Mouse (Mus musculus) thymus, adult 2 months (tissue): ENCODE results near the gene Runx2. TPM values are rescaled to one million over a fixed set of nuclear protein-coding genes. Genes with fewer than 3 reads are reported as not detected.

ENCODE experiments used
- DNase-seq: peaks from one replicate; pipeline ENCODE4 v3.0.0; 2021
- H3K27ac ChIP-seq: fragments of 200-500 bp; 2 replicates; pipeline ENCODE4 v1.5.1; 2012; ENCODE audit warnings: low read length, control low read depth; ENCODE audit not compliant: control insufficient read depth, insufficient read depth
- H3K27me3 ChIP-seq: fragments of 200-500 bp; 2 replicates; pipeline ENCODE4 v1.6.1; 2012; ENCODE audit warnings: mild to moderate bottlenecking, low read length, moderate library complexity, mixed read lengths; ENCODE audit not compliant: control insufficient read depth, insufficient read depth
- H3K36me3 ChIP-seq: fragments of 200-500 bp; 2 replicates; pipeline ENCODE4 v1.6.1; 2012; ENCODE audit warnings: mild to moderate bottlenecking, low read length, moderate library complexity; ENCODE audit not compliant: control insufficient read depth, insufficient read depth
- H3K4me1 ChIP-seq: fragments of 200-500 bp; replicated peaks from 2 replicates; pipeline ENCODE4 v1.6.1; 2012; ENCODE audit warnings: low read length; ENCODE audit not compliant: control insufficient read depth, insufficient read depth
- H3K4me3 ChIP-seq: fragments of 200-500 bp; 2 replicates; pipeline ENCODE4 v1.5.1; 2012; ENCODE audit warnings: mild to moderate bottlenecking, low read length, control low read depth, moderate library complexity; ENCODE audit not compliant: control insufficient read depth, insufficient read depth
- CTCF ChIP-seq: fragments of 200-500 bp; IDR thresholded peaks from 2 replicates; pipeline ENCODE4 v1.5.1; 2012; ENCODE audit warnings: mild to moderate bottlenecking, control low read depth, low read length, moderate library complexity, borderline replicate concordance; ENCODE audit not compliant: control insufficient read depth, poor library complexity, insufficient read depth; ENCODE audit errors: extremely low read depth
- POLR2A ChIP-seq: fragments of 200-500 bp; IDR thresholded peaks from 2 replicates; pipeline ENCODE4 v1.6.1; 2012; ENCODE audit warnings: mild to moderate bottlenecking, low read length, control low read depth, moderate library complexity; ENCODE audit not compliant: control insufficient read depth, poor library complexity, insufficient read depth; ENCODE audit errors: extremely low read depth
- WGBS: fragments of 180-500 bp; shearing (Covaris S2); methylation state at CpG from one replicate; pipeline ENCODE4 v1.1.7; 2018; 5-methylcytosine and 5-hydroxymethylcytosine counted together
- polyA plus RNA-seq: library from polyadenylated mRNA; depleted of rRNA; stranded (reverse); fragments of >200 nt; gene quantifications from 2 replicates; pipeline ENCODE4 v1.2.3, GENCODE M21; 2012

Runx2 gene
- polyA plus RNA-seq, 1 experiment = 6.7 TPM

DNA sequence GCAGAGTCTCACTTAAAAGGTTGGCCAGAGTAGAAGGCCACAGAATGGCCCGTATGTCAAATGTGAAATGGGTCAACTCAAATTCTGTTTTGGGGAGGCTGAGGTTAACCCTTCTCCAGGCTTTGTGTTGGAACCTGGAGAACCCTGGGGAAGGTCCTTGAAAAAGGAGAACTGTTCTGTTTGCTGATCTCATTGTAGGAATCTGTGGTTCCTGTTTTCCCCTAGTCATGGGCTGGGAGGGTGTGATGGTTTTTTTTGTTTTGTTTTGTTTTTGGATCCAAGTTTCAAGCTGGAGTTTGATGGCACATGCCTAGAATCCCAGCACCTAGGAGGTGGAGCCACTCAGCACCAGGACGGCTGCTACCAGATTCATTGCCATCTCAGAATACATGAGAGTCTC lies 31.5 kb downstream of the Runx2 start:
- Histone ChIP-seq H3K4me3 (no peak overlapping the region), H3K27ac (no peak overlapping the region), H3K4me1 (no peaks in the 10 kb centered on the region), H3K36me3 (no peaks in the 10 kb centered on the region), H3K27me3 (no peaks in the 10 kb centered on the region)
- no peak for TF ChIP-seq POLR2A
- no peak for TF ChIP-seq CTCF
- 76% methylated on average over 2 of the region's 2 CpGs for WGBS
- no peak for DNase-seq

DNA sequence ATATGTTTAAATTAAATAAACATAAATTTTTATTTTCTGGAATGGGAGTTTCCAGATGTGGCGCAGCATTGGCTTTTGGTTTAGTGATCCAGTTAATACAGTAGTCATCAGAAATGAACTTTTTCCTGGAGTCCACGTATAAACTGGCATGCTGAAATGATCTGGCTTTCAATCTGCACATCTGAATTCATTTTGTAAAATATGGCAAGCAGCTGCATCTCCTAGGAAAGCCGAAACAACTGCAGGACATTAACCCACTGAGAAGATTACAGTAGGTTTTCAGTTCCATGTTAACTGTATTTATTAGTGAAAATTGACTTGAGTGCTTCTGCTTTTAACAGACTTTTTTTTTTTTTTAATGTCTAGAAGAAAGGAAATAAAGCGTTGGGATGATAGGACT lies 32.2 kb downstream of the Runx2 start:
- no peak overlapping the region for H3K27ac ChIP-seq
- WGBS = 87% methylated on average over 4 of the region's 4 CpGs
- H3K36me3 ChIP-seq = no peaks in the 10 kb centered on the region
- no peaks in the 10 kb centered on the region for H3K4me1 ChIP-seq
- H3K4me3 ChIP-seq = no peak overlapping the region
- H3K27me3 ChIP-seq = no peaks in the 10 kb centered on the region
- TF ChIP-seq POLR2A (no peak), CTCF (no peak)
- no peak for DNase-seq

DNA sequence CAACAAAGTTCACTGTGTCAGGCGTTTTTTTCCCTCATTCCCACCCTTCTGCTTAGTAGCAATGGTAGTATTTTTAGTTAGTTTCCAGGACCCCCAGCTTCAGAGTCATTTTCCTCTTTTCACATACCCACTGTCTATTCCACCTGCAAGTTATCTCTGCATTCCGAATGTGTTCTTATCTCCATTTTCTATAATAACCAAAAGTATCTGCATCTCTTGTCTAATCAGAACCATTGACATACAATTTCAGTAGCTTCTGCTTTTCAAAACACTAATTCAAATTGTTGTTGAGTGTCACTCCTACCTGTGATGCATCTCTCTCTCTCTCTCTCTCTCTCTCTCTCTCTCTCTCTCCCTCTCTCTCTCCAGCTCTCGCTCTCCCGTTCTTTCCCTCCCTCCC lies 34.2 kb downstream of the Runx2 start:
- no peaks in the 10 kb centered on the region for H3K36me3 ChIP-seq
- 85% methylated on average over 4 of the region's 4 CpGs for WGBS
- DNase-seq = no peak
- H3K27ac ChIP-seq = no peak overlapping the region
- no peak overlapping the region for H3K4me3 ChIP-seq
- TF ChIP-seq POLR2A = no peak
- no peak for TF ChIP-seq CTCF
- no peaks in the 10 kb centered on the region for H3K4me1 ChIP-seq
- no peaks in the 10 kb centered on the region for H3K27me3 ChIP-seq

DNA sequence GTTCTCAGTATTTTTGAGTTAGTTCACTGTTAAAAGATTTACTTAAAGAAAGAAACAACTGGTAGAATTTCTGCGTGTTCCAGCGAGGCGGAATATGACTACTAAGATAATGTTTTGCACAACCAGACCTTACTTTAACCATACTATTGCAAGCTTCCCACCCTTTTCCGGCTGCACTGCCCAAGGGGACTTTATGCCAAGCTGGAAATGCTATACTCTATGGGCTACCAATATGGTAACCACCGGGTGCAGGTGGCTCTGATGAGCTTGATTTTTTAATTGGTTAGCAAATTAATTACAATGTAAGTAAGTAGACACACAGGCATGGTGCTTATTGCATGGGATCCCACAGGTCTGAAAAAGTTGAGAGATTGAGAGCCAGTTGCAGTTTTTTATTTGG lies 36.5 kb downstream of the Runx2 start:
- DNase-seq = no peak
- no peaks in the 10 kb centered on the region for H3K4me1 ChIP-seq
- TF ChIP-seq CTCF = no peak
- no peak for TF ChIP-seq POLR2A
- no peak overlapping the region for H3K4me3 ChIP-seq
- no peaks in the 10 kb centered on the region for H3K36me3 ChIP-seq
- no peak overlapping the region for H3K27ac ChIP-seq
- no peaks in the 10 kb centered on the region for H3K27me3 ChIP-seq
- WGBS = 84% methylated on average over 5 of the region's 5 CpGs

DNA sequence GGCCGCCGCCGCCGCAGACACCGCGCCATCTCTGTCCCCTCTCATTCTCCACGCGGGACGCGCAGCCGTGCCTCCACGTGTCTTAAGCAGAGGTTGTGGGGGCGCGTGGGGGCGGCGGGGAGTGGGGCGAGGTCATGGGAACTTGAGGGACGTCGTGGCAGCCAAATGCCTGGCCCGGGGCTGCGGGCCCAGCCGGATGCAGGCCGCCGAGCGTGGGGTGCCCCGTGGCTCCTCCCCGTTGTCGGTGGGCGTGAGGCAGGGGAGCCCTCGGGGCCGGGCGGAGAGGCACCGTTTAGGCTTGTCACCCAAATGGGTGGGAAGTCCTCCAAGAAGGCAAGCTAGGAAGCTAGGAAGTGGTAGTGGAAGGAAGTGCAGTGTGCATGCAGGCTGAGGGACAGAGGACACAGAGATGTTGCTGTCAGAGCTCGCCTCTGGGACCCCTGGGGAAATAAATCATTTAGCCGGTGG lies 37.2 kb downstream of the Runx2 start:
- peak overlapping the region; percentile 67 for H3K4me3 ChIP-seq
- TF ChIP-seq CTCF (no peak), POLR2A (0 out of 2 replicates have a peak, but pooled peaks have one; percentile 33)
- H3K27ac ChIP-seq = peak overlapping the region; percentile 35; the same call in 1 of the 2 replicates
- peak; percentile 81 for DNase-seq
- H3K36me3 ChIP-seq = no peaks in the 10 kb centered on the region
- no peaks in the 10 kb centered on the region for H3K27me3 ChIP-seq
- no peaks in the 10 kb centered on the region for H3K4me1 ChIP-seq
- under 1% methylated on average over 35 of the region's 35 CpGs for WGBS

DNA sequence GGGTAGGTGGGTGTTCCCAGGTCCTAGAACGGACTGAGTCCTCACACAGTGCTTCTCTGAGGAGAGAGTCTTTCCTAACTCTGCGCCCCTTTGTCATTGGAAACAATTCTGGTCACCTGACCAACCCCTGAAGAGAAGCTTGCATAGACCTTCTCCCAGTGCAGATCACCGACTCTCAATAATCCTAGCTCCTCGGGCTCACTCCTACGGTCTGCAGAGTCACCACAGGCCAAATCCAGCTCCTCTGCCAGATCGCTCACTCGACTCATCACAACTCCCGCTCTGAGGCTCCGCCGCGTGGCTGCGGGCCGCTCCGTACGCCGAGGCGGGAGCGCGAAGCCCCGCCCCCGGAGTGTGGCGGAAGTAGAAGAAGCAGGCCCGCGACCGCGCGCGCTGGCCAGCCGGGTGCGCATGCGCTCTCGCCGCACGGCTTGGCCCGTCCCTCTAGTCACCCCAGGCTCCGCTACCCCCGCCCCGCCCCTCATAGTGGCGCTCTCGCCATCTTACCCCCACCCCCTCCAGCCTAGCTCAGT lies 37.8 kb downstream of the Runx2 start, which contains the start of gene Supt3:
Supt3 (plus strand) TSS at position 415 of the 533 bp plus-strand sequence.
- Histone ChIP-seq H3K27me3 (no peaks in the 10 kb centered on the region), H3K4me1 (no peaks in the 10 kb centered on the region), H3K36me3 (no peaks in the 10 kb centered on the region), H3K4me3 (peak within 1 kb of the TSS; percentile 77), H3K27ac (peak within 1 kb of the TSS; percentile 35; the same call in 1 of the 2 replicates)
- DNase-seq = peak; percentile 96
- under 1% methylated on average over 39 of the region's 40 CpGs for WGBS
- peak; percentile 36; the same call in 1 of the 2 replicates for TF ChIP-seq CTCF
- peak; percentile 27; the same call in 1 of the 2 replicates for TF ChIP-seq POLR2A
